8 mouse cellular contexts compared by ENCODE assay signal in the genomic region with DNA sequence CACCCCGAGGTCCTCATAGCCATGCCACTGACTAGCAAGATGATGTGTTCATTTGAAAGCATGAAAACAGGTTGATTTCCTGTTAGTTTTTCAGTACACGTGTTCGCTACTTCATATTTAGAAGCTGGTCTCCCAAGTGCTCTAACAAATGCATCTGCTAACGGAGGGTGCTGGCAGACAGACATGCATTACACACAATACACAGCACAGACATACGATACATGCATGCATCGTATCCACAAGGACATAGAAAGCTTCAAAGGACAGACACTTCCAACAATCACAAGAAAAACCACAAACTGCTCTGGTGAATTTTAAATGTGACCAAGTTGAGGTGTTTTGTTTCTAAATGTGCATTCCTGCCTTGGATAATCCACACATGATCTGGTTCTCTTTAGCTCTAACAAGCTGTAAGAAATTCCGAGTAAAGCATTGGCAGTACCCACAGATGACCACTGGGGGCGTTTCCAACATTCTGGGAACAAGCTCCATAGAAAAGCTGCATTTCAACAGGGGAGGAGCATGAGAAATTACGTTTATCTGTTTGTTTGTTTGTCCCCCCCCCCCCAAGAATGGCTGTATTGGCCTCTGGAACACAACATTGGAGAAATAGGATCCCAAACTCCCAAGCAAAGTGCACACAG. TPM values are rescaled to one million over a fixed set of nuclear protein-coding genes. Genes with fewer than 3 reads are reported as not detected.
A peak's percentile ranks its signal among the peaks of the same experiment; 100 is the strongest.
DNase-seq lines count a peak whose midpoint lies in the region; ATAC-seq and TF ChIP-seq lines count a peak whose summit lies in the region.

No protein-coding gene starts in this region.

- H3K27ac ChIP-seq in forebrain, embryonic 10.5 days, result no peak overlapping the region
- H3K27ac ChIP-seq in forebrain, embryonic 12.5 days, result no peak overlapping the region
- H3K27ac ChIP-seq in forebrain, embryonic 15.5 days (replicated peaks), result no peak overlapping the region

- H3K4me3 ChIP-seq in forebrain, embryonic 10.5 days, result no peak overlapping the region
- no peak overlapping the region for H3K4me3 ChIP-seq in forebrain, embryonic 12.5 days (replicated peaks)
- no peak overlapping the region for H3K4me3 ChIP-seq in forebrain, embryonic 15.5 days

- DNase-seq in forebrain, embryonic 10.5 days (ENCODE audit: extremely low spot score, low spot score), result peak; percentile 46
- peak; percentile 29 for DNase-seq in A20 (ENCODE audit: low read depth, low spot score)
- peak; percentile 75 for DNase-seq in brain, embryonic 14.5 days (ENCODE audit: low read depth)
- DNase-seq in layer of hippocampus, adult 11-12 months (ENCODE audit: low spot score), result peak; percentile 65
- peak; percentile 32 for DNase-seq in telencephalon, adult 2 months (ENCODE audit: low read depth, low spot score)

- no peak overlapping the region for H3K4me2 ChIP-seq in forebrain, embryonic 12.5 days
- H3K4me2 ChIP-seq in forebrain, embryonic 15.5 days (replicated peaks), result no peak overlapping the region

- 64% methylated on average over 9 of the region's 9 CpGs for WGBS in forebrain, embryonic 10.5 days
- 63% methylated on average over 9 of the region's 9 CpGs for WGBS in forebrain, embryonic 12.5 days
- 59% methylated on average over 9 of the region's 9 CpGs for WGBS in forebrain, embryonic 15.5 days

- no peak for ATAC-seq in forebrain, embryonic 12.5 days (ENCODE audit: low FRiP score)
- peak; percentile 57; the same call in 1 of the 2 replicates for ATAC-seq in forebrain, embryonic 15.5 days (replicated peaks)
- peak; percentile 68 for ATAC-seq in megakaryocyte, adult 5-6 weeks (ENCODE audit: poor library complexity, severe bottlenecking)

- H3K9ac ChIP-seq in forebrain, embryonic 12.5 days, result no peak overlapping the region
- no peak overlapping the region for H3K9ac ChIP-seq in forebrain, embryonic 15.5 days (replicated peaks)

- H3K9me3 ChIP-seq in forebrain, embryonic 10.5 days, result no peaks in the 10 kb centered on the region
- H3K9me3 ChIP-seq in forebrain, embryonic 12.5 days, result no peaks in the 10 kb centered on the region
- no peaks in the 10 kb centered on the region for H3K9me3 ChIP-seq in forebrain, embryonic 15.5 days

- H3K36me3 ChIP-seq in forebrain, embryonic 10.5 days (replicated peaks), result no peaks in the 10 kb centered on the region
- H3K36me3 ChIP-seq in forebrain, embryonic 12.5 days (replicated peaks), result no peaks in the 10 kb centered on the region
- H3K36me3 ChIP-seq in forebrain, embryonic 15.5 days, result no peaks in the 10 kb centered on the region

- TF ChIP-seq CTCF in brain, embryonic 14.5 days (IDR thresholded peaks at IDR 0.05; ENCODE audit: borderline replicate concordance, extremely low read depth, insufficient read depth, insufficient read length), result peak; percentile 77; the same call in 1 of the 2 replicates

- no peaks in the 10 kb centered on the region for H3K27me3 ChIP-seq in forebrain, embryonic 10.5 days (ENCODE audit: poor library complexity, severe bottlenecking)
- H3K27me3 ChIP-seq in forebrain, embryonic 12.5 days, result no peaks in the 10 kb centered on the region
- no peaks in the 10 kb centered on the region for H3K27me3 ChIP-seq in forebrain, embryonic 15.5 days

- TF ChIP-seq POLR2A in brain, embryonic 14.5 days (IDR thresholded peaks at IDR 0.05; ENCODE audit: borderline replicate concordance, extremely low read depth, insufficient read depth, insufficient read length, poor library complexity, severe bottlenecking), result no peak

- no peaks in the 10 kb centered on the region for H3K4me1 ChIP-seq in forebrain, embryonic 10.5 days
- no peaks in the 10 kb centered on the region for H3K4me1 ChIP-seq in forebrain, embryonic 12.5 days
- H3K4me1 ChIP-seq in forebrain, embryonic 15.5 days, result no peaks in the 10 kb centered on the region

RNA-seq across cellular contexts. Expression of gene Ckmt2, which starts 5.3 kb away (rescaled TPM):
- polyA plus RNA-seq in forebrain, embryonic 10.5 days (2016; fragmentation: Nextera tagmentation; extraction: Ambion mirVana), result not detected in 2 replicates
- not detected in 2 replicates for polyA plus RNA-seq in forebrain, embryonic 12.5 days (2016; fragmentation: Nextera tagmentation; extraction: Ambion mirVana)
- polyA plus RNA-seq in brain, embryonic 14.5 days (2012; rRNA removed), result 0.05 and 0.15 TPM in 2 replicates
- polyA plus RNA-seq in forebrain, embryonic 15.5 days (2015; fragmentation: Nextera tagmentation; extraction: Ambion mirVana), result not detected in 2 replicates
- total RNA-seq in megakaryocyte, adult 5-6 weeks (2015), result not detected in 2 replicates
- total RNA-seq in megakaryocyte, adult 5-6 weeks (2017), result not detected in 2 replicates
